Mouse (Mus musculus) mesoderm, embryonic 11.5 days (tissue): Measurements from ENCODE around the gene Fbxw21.

ENCODE experiments used
- DNase-seq: peaks from one replicate; pipeline ENCODE4 v3.0.0-alpha.2; 2012; ENCODE audit warnings: low read depth, low spot score

Gene Fbxw21

GRCm38 (mm10) chr9:109090446-109090845 is 71.4 kb downstream of the Fbxw21 start:
- no peak for DNase-seq
